Mouse (Mus musculus) CH12F3 (cell line): Measurements from ENCODE around the gene Has1.

Source experiments
- in situ Hi-C: fragments of 300-500 bp; cut with MboI; formaldehyde crosslinking; loops from 2 replicates; pipeline ENCODE4 v1.14.3; 2020; ENCODE audit warnings: low sequenced_read_pairs

Has1 gene

GRCm38 (mm10) chr17:17855064-17855838 lies at the start of gene Has1:
Gene Has1, minus strand, starts transcription at chr17:17855205.
- in situ Hi-C loops: no loop called here

GRCm38 (mm10) chr17:17900768-17901167 lies 45.8 kb upstream of the Has1 start:
- in situ Hi-C loops: no loop called here

GRCm38 (mm10) chr17:17899268-17899667 lies 44.3 kb upstream of the Has1 start:
- in situ Hi-C loops: loop anchor here (25.0 kb wide), 1 partner anchor 137 kb away; no protein-coding TSS in a partner anchor

- in situ Hi-C loops: loop anchor here (25.0 kb wide), 1 partner anchor 134 kb away; no protein-coding TSS in a partner anchor
These were observed 41.0 kb upstream of the Has1 start for GRCm38 (mm10) chr17:17896039-17896438.

- in situ Hi-C loops: loop anchor here (25.0 kb wide), 1 partner anchor 128 kb away; no protein-coding TSS in a partner anchor
These were observed 34.9 kb upstream of the Has1 start for GRCm38 (mm10) chr17:17889732-17890425.

- in situ Hi-C loops: loop anchor here (25.0 kb wide), 1 partner anchor 126 kb away; no protein-coding TSS in a partner anchor
These were observed 32.8 kb upstream of the Has1 start, which contains the start of the genes Fpr2 and Fpr3 for GRCm38 (mm10) chr17:17887774-17888248. Gene Fpr2, plus strand, starts transcription at chr17:17887824. Gene Fpr3, plus strand, starts transcription at chr17:17887852.

- in situ Hi-C loops: loop anchor here (25.0 kb wide), 1 partner anchor 122 kb away; no protein-coding TSS in a partner anchor
These were observed 28.8 kb upstream of the Has1 start, which contains the start of gene Fpr1 for GRCm38 (mm10) chr17:17883840-17884239. Gene Fpr1, minus strand, starts transcription at chr17:17883940.

GRCm38 (mm10) chr17:17882672-17883071 lies 27.7 kb upstream of the Has1 start:
- in situ Hi-C loops: loop anchor here (25.0 kb wide), 1 partner anchor 120 kb away; no protein-coding TSS in a partner anchor

- in situ Hi-C loops: loop anchor here (25.0 kb wide), 1 partner anchor 117 kb away; no protein-coding TSS in a partner anchor
These were observed 24.3 kb upstream of the Has1 start for GRCm38 (mm10) chr17:17879347-17879746.

GRCm38 (mm10) chr17:17871697-17872096 lies 16.7 kb upstream of the Has1 start:
- in situ Hi-C loops: no loop called here

GRCm38 (mm10) chr17:17870892-17871550 lies 16.0 kb upstream of the Has1 start:
- in situ Hi-C loops: no loop called here

GRCm38 (mm10) chr17:17866801-17867469 lies 11.9 kb upstream of the Has1 start:
- in situ Hi-C loops: no loop called here

GRCm38 (mm10) chr17:17865168-17865567 lies 10.2 kb upstream of the Has1 start:
- in situ Hi-C loops: no loop called here

GRCm38 (mm10) chr17:17862360-17862759 lies 7.4 kb upstream of the Has1 start:
- in situ Hi-C loops: no loop called here

- in situ Hi-C loops: no loop called here
These were observed 5.1 kb upstream of the Has1 start for GRCm38 (mm10) chr17:17860110-17860509.

- in situ Hi-C loops: no loop called here
These were observed 2.4 kb upstream of the Has1 start for GRCm38 (mm10) chr17:17857446-17857845.

- in situ Hi-C loops: no loop called here
These were observed 1.6 kb upstream of the Has1 start for GRCm38 (mm10) chr17:17856612-17857011.

- in situ Hi-C loops: no loop called here
These were observed 4.9 kb downstream of the Has1 start for GRCm38 (mm10) chr17:17849906-17850712.

GRCm38 (mm10) chr17:17848988-17849387 lies 6.0 kb downstream of the Has1 start:
- in situ Hi-C loops: no loop called here
